Mouse (Mus musculus): ENCODE measurements around the gene Sgms2.

GRCm38 (mm10) chr3:131517756-131518155 is 26.5 kb upstream of the Sgms2 start:
- no peak for TF ChIP-seq CTCF (IDR thresholded peaks at IDR 0.05; ENCODE audit: borderline replicate concordance, control insufficient read depth, extremely low read depth, insufficient read depth, low read length, poor library complexity)
- TF ChIP-seq POLR2A (IDR thresholded peaks at IDR 0.05; ENCODE audit: control insufficient read depth, extremely low read depth, insufficient read depth, low read length, poor library complexity), result no peak
